Mouse (Mus musculus) layer of hippocampus, adult 2 months (tissue): ENCODE measurements at regions not wholly inside any gene's neighbourhood (a gene's known extent, or its start where the extent isn't known, plus 50 kb on each side); places are given as distances from the start of the nearest gene placed in this dataset.
"Not testable (repeated sequence)": the region's sequence is repeated elsewhere in the genome, so short reads cannot be mapped to it uniquely, and the experiment has no call there.

Source experiments
- DNase-seq, 2 experiments: peaks; one replicate each; pipeline ENCODE4 v3.0.0; 2022; ENCODE audit warnings: low spot score in 2 of 2
- H3K27ac ChIP-seq: fragments of 200-600 bp; 2 replicates; pipeline ENCODE4 v1.8.1; 2022
- H3K4me3 ChIP-seq: fragments of 200-600 bp; 2 replicates; pipeline ENCODE4 v1.8.1; 2022; ENCODE audit warnings: mild to moderate bottlenecking
- CTCF ChIP-seq: fragments of 200-600 bp; conservative IDR thresholded peaks from 2 replicates; pipeline ENCODE4 v1.8.1; 2022; ENCODE audit warnings: antibody characterized with exemption, mild to moderate bottlenecking, moderate library complexity

DNA sequence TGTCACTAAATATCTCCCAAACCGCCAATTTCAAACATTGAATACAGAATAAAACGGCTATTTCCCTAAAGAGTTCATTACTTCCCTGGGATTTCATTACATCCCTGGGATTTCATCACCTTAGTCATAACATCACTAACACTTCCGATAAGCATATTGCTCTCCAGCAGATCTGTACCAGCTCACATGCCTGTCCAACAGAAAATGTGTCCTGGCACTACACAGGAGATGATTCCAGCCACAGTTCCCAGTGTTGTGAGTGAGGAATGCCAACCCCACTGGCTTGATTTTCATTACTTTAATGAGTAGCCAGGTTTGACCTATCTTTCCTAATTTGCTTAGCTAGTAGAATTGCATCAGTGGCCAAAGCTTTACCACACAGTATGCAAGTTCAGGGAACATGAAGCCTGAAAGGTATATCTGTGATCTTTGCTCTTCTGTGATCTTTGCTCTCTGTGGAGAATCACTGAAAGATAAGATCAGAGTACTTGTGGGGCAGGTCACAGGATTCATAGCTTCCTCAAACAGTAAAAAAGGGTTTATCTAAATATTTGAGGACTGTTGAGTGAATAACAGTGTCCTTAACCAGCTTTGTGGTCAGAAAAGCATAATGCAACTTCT lies 1115.5 kb upstream of the 1700009N14Rik start:
- Histone ChIP-seq H3K4me3 (no peak overlapping the region), H3K27ac (no peak overlapping the region)
- no peak for DNase-seq
- TF ChIP-seq CTCF: no peak

DNA sequence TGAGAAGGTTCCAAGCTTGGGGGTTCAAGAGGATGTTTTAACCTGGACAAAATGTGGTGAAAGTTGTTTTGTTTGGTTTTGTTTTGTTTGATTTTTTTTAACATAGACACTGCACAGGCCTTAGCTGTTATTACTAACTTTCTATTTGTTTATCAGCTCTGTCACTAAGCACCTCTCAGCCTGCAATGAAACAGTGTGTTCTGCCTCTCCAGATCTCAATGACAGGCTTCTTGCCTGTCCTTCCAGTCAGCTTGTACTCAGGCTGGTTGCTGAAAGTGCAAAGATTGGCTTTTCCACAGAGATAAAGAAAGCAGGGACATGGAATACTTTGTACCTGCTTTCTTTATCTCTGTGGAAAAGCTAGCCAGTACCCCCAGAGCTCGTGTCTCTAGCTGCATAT lies 1114.9 kb upstream of the 1700009N14Rik start:
- TF ChIP-seq CTCF: no peak
- Histone ChIP-seq H3K27ac (no peak overlapping the region), H3K4me3 (no peak overlapping the region)

DNA sequence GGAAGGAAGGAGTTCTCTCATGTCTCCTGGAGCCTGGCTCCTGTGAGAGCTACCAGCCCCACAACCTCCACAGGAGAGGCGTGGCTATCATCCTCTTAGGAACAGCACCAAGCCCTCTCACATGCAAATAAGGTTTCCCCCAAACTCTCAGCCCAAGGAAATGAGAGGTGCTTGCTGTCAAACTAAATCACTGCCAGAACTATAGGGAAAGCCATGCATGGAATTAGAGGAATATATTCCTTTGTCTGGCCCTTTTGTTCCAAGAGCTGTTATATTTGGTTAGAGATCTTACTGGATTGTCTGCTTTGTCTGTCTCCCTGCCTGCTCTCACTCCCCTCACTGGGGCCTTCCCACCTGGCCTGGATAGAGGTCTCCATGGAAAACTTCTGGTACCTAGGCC lies 1079.0 kb upstream of the 1700009N14Rik start:
- Histone ChIP-seq H3K4me3 (no peak overlapping the region), H3K27ac (no peak overlapping the region)
- DNase-seq: no peak
- TF ChIP-seq CTCF: no peak

More for the DNA sequence above, 1114.9 kb upstream of the 1700009N14Rik start:
- DNase-seq: no peak

DNA sequence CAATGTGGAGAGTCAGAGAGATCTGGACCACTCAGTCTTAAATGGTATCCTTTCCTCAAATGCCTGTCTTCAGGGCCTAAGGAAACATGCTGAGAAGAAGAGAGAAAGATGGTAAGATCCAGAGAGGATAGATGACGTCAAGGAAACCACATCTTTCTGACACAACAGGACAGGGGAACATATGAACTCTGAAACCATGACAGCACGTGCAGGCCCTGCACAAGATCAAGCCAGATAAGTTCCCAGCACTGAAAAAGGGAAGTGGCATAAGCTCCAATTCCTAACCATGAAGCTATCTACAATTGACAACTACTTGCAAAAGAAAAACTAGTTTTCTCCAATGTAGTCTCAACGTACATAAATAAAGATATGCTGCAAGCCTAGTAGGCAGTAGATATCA lies 1068.2 kb upstream of the 1700009N14Rik start:
- Histone ChIP-seq H3K27ac (no peak overlapping the region), H3K4me3 (no peak overlapping the region)
- no peak for DNase-seq

DNA sequence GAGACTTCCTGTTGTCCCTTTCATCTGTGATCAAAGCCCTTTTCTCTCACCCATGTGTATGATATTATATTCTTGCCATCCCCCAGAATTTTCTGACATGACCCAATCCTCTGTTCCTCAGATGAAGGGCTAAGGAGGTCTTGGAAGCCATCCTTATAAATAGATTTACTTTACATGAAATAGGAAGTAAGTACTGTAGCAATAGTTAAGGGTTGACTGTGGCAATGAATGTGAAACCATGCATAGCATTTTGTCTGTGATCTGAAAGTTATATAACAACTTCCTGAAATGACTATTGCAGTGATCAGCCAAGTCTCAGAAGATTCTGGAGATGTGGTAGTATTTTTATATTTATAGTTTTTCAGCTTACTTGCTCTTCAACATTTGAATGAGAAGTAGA lies 1053.5 kb upstream of the 1700009N14Rik start:
- TF ChIP-seq CTCF: no peak
- Histone ChIP-seq H3K27ac (no peak overlapping the region), H3K4me3 (no peak overlapping the region)
- no peak for DNase-seq

More for the DNA sequence above, 1068.2 kb upstream of the 1700009N14Rik start:
- no peak for TF ChIP-seq CTCF

DNA sequence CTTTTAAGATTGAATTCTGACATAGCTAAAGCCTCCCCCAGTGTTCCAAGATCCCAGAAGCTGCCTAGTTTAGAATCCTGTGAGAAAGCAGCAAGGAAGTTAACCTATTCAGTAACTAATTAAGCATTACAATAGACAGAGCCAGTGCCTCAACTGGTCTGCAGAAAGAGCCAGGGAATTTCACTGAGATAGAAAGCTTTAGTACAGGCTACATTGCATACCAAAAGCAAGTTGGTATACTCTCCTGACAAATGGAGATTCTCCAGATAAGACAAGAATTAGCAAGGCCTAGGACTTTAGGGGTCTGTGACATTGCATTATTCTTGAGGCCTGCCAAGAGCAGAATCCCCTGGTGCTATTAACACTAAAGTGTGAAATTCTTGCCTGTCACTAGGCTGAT lies 1014.8 kb upstream of the 1700009N14Rik start:
- not testable (repeated sequence) for H3K4me3 ChIP-seq, H3K27ac ChIP-seq, DNase-seq

DNA sequence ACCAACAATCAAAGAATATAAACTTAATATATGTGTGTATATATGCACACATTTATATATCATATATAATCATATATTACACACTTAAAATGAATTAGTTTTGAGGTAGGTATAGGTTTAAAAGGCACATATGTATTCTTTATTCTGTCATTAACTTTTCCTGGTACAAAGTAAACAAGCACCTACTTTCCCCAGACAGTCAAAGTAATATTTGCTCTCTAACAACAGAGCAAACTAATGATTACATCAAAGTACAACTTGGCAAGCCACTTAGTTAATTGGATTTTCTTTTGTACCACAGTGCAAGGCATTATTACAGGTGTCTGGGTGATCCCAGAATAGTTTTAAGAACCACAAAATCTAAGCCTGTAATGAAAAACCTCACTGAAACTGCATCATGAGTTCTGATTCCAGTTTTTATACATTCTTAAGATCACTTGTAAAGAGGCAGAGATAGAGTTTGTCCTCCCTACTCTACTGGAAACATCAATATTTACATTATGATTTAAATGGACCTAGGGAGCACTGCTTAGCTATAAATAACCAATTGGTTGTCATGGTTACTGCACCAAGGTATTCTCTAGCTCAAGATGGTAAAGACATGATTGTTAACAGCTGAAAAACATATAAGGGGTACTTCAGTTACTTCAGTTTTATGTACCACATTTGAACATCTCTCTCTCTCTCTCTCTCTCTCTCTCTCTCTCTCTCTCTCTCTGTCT lies 988.5 kb upstream of the 1700009N14Rik start:
- H3K4me3 ChIP-seq: no peak overlapping the region
- no peak for TF ChIP-seq CTCF
- no peak overlapping the region for H3K27ac ChIP-seq
- no peak for DNase-seq

DNA sequence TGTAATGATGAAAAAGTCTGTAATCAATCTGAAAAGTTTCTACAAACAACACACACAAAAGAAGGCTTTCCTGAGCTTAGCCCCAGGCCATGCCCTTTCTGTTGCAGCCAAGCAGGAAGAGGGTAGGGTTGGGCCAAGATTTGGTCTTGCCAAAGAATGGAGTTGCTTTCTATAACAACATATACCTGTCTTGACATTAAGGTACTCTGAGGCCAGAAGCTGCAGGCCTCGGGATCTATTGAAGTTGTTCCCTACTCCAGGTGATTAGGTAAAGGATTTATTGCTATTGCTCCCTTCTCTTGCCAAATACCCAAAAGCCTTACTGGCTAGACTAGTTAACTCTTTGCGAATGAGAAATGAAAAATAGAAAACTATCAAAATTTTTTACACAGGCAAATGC lies 951.8 kb upstream of the 1700009N14Rik start:
- no peak for DNase-seq
- TF ChIP-seq CTCF: no peak
- Histone ChIP-seq H3K4me3 (no peak overlapping the region), H3K27ac (no peak overlapping the region)

DNA sequence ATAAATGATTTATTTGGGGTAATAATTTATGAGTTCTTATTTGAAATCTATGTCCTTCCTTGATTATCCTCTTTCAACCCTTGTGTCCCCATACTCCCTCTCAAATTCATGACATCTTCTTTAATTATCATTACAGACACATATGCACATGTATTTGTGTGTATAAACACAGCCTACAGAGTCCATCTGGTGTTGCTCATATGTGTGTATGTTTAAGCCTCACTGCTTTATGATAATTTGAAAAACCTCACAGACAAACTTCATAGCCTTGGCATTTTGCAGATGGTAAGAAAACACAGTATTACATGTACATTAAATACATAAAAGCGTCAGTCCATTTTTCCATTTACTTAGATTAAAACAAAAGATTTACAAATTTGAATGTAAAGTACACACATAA lies 944.2 kb upstream of the 1700009N14Rik start:
- no peak overlapping the region for H3K27ac ChIP-seq
- TF ChIP-seq CTCF: no peak
- no peak for DNase-seq
- H3K4me3 ChIP-seq: no peak overlapping the region

DNA sequence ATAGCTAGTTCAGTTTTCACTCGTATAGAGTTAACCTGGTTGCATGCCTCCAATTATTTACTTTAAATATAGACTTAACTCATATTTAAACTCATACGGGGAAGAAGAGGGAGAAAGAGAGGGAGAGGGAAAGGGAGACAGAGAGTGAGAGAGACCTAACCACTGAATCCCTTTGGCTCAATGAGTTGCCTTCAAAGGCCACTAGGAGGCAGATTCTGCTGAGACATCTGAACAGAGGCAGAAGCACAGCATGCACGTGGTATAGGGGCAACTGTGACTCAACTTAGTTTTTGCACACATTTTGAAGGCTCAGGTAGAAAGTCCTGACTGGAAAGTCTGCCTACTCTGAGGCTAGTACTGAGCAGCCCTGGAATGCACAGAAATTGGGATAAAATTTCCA lies 942.9 kb upstream of the 1700009N14Rik start:
- no peak for DNase-seq
- Histone ChIP-seq H3K27ac (no peak overlapping the region), H3K4me3 (no peak overlapping the region)
- peak; percentile 63 for TF ChIP-seq CTCF

DNA sequence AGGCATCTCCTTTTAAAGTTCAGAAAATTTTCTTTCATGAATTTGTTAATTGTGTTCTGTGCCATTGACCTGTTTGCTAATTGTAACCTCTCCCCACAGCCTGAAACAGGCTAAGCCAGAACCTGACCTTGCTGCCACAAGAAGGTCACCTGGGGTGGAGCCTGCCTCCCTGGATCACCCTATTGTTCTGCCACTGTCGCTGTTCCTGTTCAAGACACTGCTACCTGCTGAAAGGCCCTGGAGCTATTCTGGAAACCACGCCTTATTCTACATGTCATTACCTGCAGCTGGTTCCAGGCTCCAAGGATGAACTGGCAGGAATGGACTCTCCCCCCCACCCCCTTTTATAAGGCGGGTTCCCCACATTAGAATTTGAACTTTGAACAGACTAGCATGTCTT lies 931.0 kb upstream of the 1700009N14Rik start:
- TF ChIP-seq CTCF: no peak
- DNase-seq: no peak
- no peak overlapping the region for H3K4me3 ChIP-seq
- no peak overlapping the region for H3K27ac ChIP-seq
